Mouse (Mus musculus) kidney, postnatal 0 days (tissue): ENCODE results near the gene Zfp985. TPM values are rescaled to one million over a fixed set of nuclear protein-coding genes. Genes with fewer than 3 reads are reported as not detected.
"Not testable (repeated sequence)": the region's sequence is repeated elsewhere in the genome, so short reads cannot be mapped to it uniquely, and the experiment has no call there.

Source experiments
- ATAC-seq: fragments of 200-750 bp; cut with Nextera tagmentation; replicated peaks from 2 replicates; pipeline ENCODE4 v1.8.0; 2017; ENCODE audit warnings: low read depth, moderate number of reproducible peaks, moderate TSS enrichment, moderate library complexity; ENCODE audit not compliant: low FRiP score
- DNase-seq: peaks from one replicate; pipeline ENCODE4 v3.0.0-alpha.2; 2016; ENCODE audit warnings: low spot score
- H3K27ac ChIP-seq: fragments of 300-500 bp; sonication (generic); 2 replicates; pipeline ENCODE4 v1.5.1; 2014; ENCODE audit warnings: mild to moderate bottlenecking
- H3K27me3 ChIP-seq: fragments of 300-500 bp; sonication (generic); 2 replicates; pipeline ENCODE4 v1.6.1; 2014; ENCODE audit warnings: low read length, mixed read lengths; ENCODE audit not compliant: insufficient read depth
- H3K36me3 ChIP-seq: fragments of 300-500 bp; sonication (generic); 2 replicates; pipeline ENCODE4 v1.6.1; 2014; ENCODE audit warnings: low read length, mixed read lengths; ENCODE audit not compliant: insufficient read depth
- H3K4me1 ChIP-seq: fragments of 300-500 bp; sonication (generic); replicated peaks from 2 replicates; pipeline ENCODE4 v1.6.1; 2014; ENCODE audit warnings: antibody characterized with exemption, low read length, mixed read lengths; ENCODE audit not compliant: insufficient read depth
- H3K4me2 ChIP-seq: fragments of 300-500 bp; sonication (generic); 2 replicates; pipeline ENCODE4 v1.6.1; 2014; ENCODE audit warnings: mild to moderate bottlenecking, low read length, moderate library complexity, mixed read lengths
- H3K4me3 ChIP-seq: fragments of 300-500 bp; sonication (generic); replicated peaks from 2 replicates; pipeline ENCODE4 v1.5.1; 2014; ENCODE audit warnings: low read depth, low read length
- H3K9ac ChIP-seq: fragments of 300-500 bp; sonication (generic); 2 replicates; pipeline ENCODE4 v1.6.1; 2014; ENCODE audit warnings: low read depth, low read length
- H3K9me3 ChIP-seq: fragments of 300-500 bp; sonication (generic); replicated peaks from 2 replicates; pipeline ENCODE4 v1.6.1; 2016; ENCODE audit warnings: low read length, inconsistent platforms, mixed read lengths
- CTCF ChIP-seq: IDR thresholded peaks from 2 replicates; pipeline ENCODE4 v1.5.1; 2016; ENCODE audit warnings: antibody characterized with exemption, low read depth, mild to moderate bottlenecking, moderate library complexity
- WGBS: fragments of 180-500 bp; shearing (Covaris S2); extraction: QIAGEN DNeasy Blood & Tissue Kit; methylation state at CpG from one replicate; pipeline ENCODE4 v1.1.7; 2014; 5-methylcytosine and 5-hydroxymethylcytosine counted together
- polyA plus RNA-seq: library from polyadenylated mRNA; unstranded; fragments of >200 nt; fragmentation: Nextera tagmentation; extraction: Ambion mirVana; gene quantifications from 2 replicates; pipeline ENCODE4 v1.2.1, GENCODE M21; 2015

Gene Zfp985
- polyA plus RNA-seq, 1 experiment from 2014 or later: 0.34 TPM

DNA sequence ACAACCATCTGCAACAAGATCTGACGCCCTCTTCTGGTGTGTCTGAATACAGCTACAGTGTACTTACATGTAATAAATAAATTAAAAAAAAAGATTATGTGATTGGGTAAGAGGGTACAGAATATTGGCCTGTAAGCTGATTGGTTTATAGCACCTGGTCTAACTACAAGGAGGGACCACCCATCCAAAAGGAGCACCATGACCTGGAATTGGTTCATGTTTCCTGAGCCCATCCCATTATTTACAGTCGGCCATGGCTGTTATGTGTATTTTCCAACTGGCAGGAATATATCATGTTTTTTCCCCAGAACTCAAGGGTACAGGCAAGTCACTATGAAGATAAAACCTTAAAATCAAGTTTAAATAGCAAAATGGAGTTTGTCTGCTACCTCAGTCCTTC is 45.8 kb downstream of the Zfp985 start:
- Histone ChIP-seq H3K4me2 (no peak overlapping the region), H3K27me3 (no peaks in the 10 kb centered on the region), H3K4me3 (no peak overlapping the region), H3K4me1 (no peaks in the 10 kb centered on the region), H3K27ac (no peak overlapping the region), H3K9ac (no peak overlapping the region), H3K9me3 (peaks cover 11% of the 10 kb centered on the region; the same call in 1 of the 2 replicates), H3K36me3 (no peaks in the 10 kb centered on the region)
- ATAC-seq: peak; percentile 52; the same call in 1 of the 2 replicates
- DNase-seq: no peak
- TF ChIP-seq CTCF: no peak
- WGBS: 52% methylated on average over 2 of the region's 2 CpGs

DNA sequence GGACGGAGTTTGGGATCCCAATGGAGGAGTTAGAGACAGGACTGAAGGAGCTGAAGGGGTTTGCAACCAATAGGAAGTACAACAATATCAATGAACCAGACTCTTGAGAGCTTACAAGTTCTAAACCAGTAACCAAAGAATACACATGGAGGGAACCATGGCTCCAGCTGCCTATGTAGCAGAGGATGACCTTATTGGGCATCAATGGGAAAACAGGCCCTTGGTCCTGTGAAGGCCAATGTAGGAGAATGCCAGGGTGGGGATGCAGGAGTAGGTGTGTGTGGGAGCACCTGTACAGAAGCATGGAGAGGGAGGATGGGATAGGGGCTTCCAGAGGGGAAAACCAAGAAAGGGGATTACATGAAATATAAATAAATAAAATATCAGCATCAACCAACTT is 48.8 kb downstream of the Zfp985 start:
- TF ChIP-seq CTCF: no peak
- WGBS: 58% methylated on average over 1 of the region's 1 CpGs
- Histone ChIP-seq H3K27me3 (no peaks in the 10 kb centered on the region), H3K9ac (no peak overlapping the region), H3K4me1 (no peaks in the 10 kb centered on the region), H3K4me3 (no peak overlapping the region), H3K27ac (no peak overlapping the region), H3K36me3 (no peaks in the 10 kb centered on the region), H3K4me2 (no peak overlapping the region), H3K9me3 (peaks cover 9% of the 10 kb centered on the region; the same call in 1 of the 2 replicates)
- DNase-seq (no peak), ATAC-seq (no peak)

DNA sequence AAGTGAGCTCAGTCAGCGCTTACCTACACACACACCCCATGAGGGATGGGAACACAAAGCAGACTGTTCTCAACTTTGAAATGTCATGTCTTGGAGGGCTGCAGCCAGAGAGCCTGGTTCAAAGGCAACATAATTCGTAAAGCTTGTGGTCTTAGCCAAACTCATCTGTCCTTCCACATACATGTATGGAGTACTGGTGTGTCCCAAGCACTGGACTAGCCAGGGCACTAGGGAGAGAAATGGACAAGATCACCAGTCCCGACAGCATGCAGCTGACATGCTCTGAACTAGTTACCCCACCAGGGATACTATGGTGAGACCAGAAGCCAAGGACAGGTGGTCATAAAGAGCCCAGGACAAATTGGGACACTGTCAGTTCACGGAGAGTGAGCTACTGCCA is 50.7 kb downstream of the Zfp985 start:
- DNase-seq (no peak), ATAC-seq (no peak)

DNA sequence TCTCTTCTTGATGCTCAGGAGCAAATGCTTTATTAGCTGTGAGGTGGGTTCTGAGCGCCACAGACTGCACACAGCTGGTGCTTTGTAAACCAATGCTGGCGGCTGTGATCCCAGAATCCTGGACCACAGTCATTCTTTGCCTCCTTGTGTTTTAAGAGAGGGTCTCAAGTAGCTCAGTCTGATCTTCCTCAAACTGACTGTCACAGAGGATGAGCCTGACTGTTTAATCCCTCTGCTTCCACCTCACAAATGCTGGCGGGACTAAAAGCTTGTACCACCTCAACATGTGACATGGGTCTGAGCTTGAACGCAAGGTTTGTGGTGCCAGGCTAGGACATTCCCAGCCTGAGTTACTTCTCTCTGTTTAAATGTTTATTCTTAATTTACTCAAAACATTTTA is 52.4 kb downstream of the Zfp985 start:
- Histone ChIP-seq H3K4me3 (no peak overlapping the region), H3K4me1 (no peaks in the 10 kb centered on the region), H3K36me3 (no peaks in the 10 kb centered on the region), H3K4me2 (no peak overlapping the region), H3K27me3 (no peaks in the 10 kb centered on the region), H3K9ac (no peak overlapping the region), H3K27ac (no peak overlapping the region), H3K9me3 (no peaks in the 10 kb centered on the region)
- TF ChIP-seq CTCF: no peak
- DNase-seq (no peak), ATAC-seq (no peak)
- WGBS: 84% methylated on average over 4 of the region's 4 CpGs

More for the DNA sequence above, 50.7 kb downstream of the Zfp985 start:
- no peak for TF ChIP-seq CTCF
- H3K27me3 ChIP-seq: no peaks in the 10 kb centered on the region
- H3K36me3 ChIP-seq: no peaks in the 10 kb centered on the region
- no peaks in the 10 kb centered on the region for H3K4me1 ChIP-seq
- H3K4me3 ChIP-seq: no peak overlapping the region
- no peak overlapping the region for H3K4me2 ChIP-seq
- H3K9ac ChIP-seq: no peak overlapping the region
- no peak overlapping the region for H3K27ac ChIP-seq
- WGBS: 83% methylated on average over 4 of the region's 4 CpGs
- H3K9me3 ChIP-seq: peaks cover 8% of the 10 kb centered on the region; the same call in 1 of the 2 replicates

DNA sequence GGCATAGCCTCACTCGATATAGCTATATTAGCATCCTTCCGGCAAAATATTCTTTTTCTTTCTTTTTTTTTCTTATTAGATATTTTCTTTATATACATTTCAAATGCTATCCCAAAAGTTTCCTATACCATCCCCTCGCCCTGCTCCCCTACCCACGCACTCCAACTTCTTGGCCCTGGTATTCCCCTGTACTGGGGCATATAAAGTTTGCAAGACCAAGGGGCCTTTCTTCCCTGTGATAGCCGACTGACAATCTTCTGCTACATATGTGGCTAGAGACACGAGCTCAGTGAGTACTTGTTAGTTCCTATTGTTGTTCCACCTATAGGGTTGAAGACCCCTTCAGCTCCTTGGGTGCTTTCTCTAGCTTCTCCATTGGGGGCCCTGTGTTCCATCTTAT is 53.4 kb downstream of the Zfp985 start:
- H3K4me3 ChIP-seq, H3K9me3 ChIP-seq, DNase-seq, H3K36me3 ChIP-seq, H3K4me2 ChIP-seq, H3K4me1 ChIP-seq, H3K9ac ChIP-seq, ATAC-seq, H3K27ac ChIP-seq, H3K27me3 ChIP-seq: not testable (repeated sequence)
- 86% methylated on average over 6 of the region's 6 CpGs for WGBS

DNA sequence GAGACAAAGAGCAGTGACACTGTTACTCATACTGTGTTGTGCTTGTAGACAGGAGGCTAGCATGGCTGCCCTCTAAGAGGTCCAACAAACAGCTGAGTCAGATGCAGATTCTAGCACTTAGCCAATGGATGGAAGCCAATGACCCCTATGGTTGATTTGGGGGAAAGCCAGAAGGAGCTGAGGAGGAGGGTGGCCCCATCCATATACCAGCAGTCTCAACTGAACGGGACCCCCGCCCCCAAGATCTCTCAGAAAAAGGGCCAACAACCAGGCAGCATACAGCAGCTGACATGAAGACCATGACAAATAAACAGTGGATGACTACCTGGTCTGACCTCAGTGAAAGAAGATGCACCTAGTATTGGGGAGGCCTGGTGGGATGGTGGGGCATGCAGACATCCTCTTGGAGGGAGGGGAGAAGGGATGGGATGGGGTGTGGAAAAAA is 80.8 kb downstream of the Zfp985 start:
- not testable (repeated sequence) for H3K9me3 ChIP-seq, DNase-seq, H3K4me2 ChIP-seq, H3K9ac ChIP-seq, H3K27me3 ChIP-seq, H3K36me3 ChIP-seq, H3K4me1 ChIP-seq, H3K4me3 ChIP-seq, H3K27ac ChIP-seq
- ATAC-seq: peak; percentile 76; the same call in 1 of the 2 replicates
- WGBS: no CpG with 5 or more reads among the region's 2 CpGs

Other genes with a start within 250 kb of the Zfp985 start
- gene Zfp988, start 247.6 kb upstream of the Zfp985 start, polyA plus RNA-seq: 0.24 and 0.25 TPM in 2 replicates
- gene Zfp978, start 192.0 kb upstream of the Zfp985 start, polyA plus RNA-seq: 0.14 and 0.17 TPM in 2 replicates
- 4.9 and 5.1 TPM in 2 replicates for gene Zfp982, start 60.9 kb upstream of the Zfp985 start, polyA plus RNA-seq
- 0.14 and 0.19 TPM in 2 replicates for gene Gm16503, start 13.1 kb upstream of the Zfp985 start, polyA plus RNA-seq
- 4.0 and 4.2 TPM in 2 replicates for gene Zfp979, start 89.2 kb downstream of the Zfp985 start, polyA plus RNA-seq
- not detected in 2 replicates for gene Zfp534, start 149.3 kb downstream of the Zfp985 start, polyA plus RNA-seq